Mouse (Mus musculus) small intestine, adult 2 months (tissue): ENCODE measurements at regions not wholly inside any gene's neighbourhood (a gene's known extent, or its start where the extent isn't known, plus 50 kb on each side); places are given as distances from the start of the nearest gene placed in this dataset.

Experiments
- CTCF ChIP-seq: fragments of 200-500 bp; IDR thresholded peaks from 2 replicates; pipeline ENCODE4 v1.5.1; 2012; ENCODE audit warnings: low read depth, mild to moderate bottlenecking, control low read depth, inconsistent platforms, low read length, moderate library complexity, mixed read lengths; ENCODE audit not compliant: insufficient replicate concordance, insufficient read length; ENCODE audit errors: extremely low read depth
- POLR2A ChIP-seq: fragments of 200-500 bp; IDR thresholded peaks from 2 replicates; pipeline ENCODE4 v1.6.1; 2012; ENCODE audit warnings: low read depth, mild to moderate bottlenecking, control low read depth, inconsistent platforms, low read length, moderate library complexity

DNA sequence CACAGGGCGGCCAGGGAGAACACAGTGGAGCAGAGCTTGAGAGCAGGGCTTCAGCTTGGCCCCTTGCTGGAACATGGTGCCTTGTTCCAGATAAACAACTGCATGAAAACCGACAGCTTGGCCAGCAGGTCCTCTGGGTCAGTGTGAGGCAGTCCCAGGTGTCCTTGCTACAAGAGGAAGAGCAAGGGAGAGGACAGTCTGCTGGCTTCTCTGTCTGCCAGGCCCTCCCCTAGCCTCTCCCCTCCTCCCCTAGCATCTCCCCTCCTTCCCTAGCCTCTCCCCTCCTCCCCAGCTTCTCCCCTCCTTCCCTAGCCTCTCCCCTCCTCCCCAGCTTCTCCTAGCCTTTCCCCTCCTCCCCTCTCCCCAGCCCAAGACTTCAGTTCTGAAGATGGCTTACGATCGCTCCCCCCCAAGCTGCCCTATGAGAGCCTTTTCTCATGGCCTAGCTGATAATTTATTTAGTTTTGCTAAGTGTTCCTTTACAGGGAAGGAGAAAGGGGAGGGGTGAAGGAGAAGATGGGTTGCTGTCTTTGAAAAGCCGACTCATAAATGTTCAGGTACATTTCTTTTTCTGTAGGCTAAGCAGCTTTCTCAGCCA, 333.7 kb downstream of the Gm45692 start:
- TF ChIP-seq CTCF (no peak), POLR2A (no peak)
